Mouse (Mus musculus): ENCODE measurements around the gene Snd1.
A peak's percentile ranks its signal among the peaks of the same experiment; 100 is the strongest.
"Not testable (repeated sequence)": the region's sequence is repeated elsewhere in the genome, so short reads cannot be mapped to it uniquely, and the experiment has no call there.

Gene Snd1

DNA sequence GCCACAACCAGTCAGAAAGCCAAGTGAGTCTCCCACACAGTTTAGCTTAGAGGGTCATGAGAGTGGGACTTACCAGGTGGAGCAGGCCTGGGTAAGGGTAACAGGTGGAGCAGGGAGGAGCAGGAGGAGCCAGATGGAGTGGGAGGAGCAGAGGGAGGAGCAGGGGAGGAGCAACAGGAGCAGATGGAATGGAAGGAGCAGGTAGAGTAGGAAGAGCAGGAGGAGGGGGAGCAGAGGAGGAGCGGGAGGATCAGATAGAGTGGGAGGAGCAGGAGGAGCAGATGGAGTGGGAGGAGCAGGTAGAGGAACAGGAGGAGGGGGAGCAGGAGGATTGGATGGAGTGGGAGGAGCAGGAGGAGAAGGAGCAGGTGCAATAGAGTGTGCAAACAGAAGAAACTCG lies 427.6 kb downstream of the Snd1 start:
- DNase-seq (ENCODE audit: low read depth, low spot score): no peak

- no peak for DNase-seq (ENCODE audit: low read depth, low spot score)
Observed at GRCm38 (mm10) chr6:28904417-28904816, 429.5 kb downstream of the Snd1 start.

DNA sequence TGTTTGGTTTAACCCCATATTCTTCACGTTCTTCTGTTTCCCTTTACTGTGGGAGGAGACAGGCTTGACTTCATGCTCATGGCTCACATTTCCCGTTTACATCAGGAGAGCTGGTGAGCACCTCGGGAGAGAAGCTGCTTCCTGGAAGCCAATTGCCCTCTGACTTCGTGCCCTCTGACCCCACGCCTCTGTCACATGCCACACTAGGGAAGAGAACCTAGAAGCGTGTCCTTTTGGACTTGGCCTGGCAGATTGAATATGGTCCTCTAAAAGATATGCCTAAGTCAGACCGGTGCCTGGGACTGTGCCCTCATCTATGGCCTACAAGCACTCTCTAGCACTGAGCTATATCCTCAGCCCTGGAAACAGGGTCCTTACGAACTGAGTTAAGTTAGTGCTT lies 430.4 kb downstream of the Snd1 start:
- no peak for DNase-seq (ENCODE audit: low read depth, low spot score)

- DNase-seq (ENCODE audit: low read depth, low spot score): no peak
Observed at GRCm38 (mm10) chr6:28909866-28910265, 434.9 kb downstream of the Snd1 start.

GRCm38 (mm10) chr6:28914981-28915380 lies 440.0 kb downstream of the Snd1 start:
- no peak for DNase-seq (ENCODE audit: low read depth, low spot score)

- no peak for DNase-seq (ENCODE audit: low read depth, low spot score)
Observed at GRCm38 (mm10) chr6:28916630-28917029, 441.7 kb downstream of the Snd1 start.

DNA sequence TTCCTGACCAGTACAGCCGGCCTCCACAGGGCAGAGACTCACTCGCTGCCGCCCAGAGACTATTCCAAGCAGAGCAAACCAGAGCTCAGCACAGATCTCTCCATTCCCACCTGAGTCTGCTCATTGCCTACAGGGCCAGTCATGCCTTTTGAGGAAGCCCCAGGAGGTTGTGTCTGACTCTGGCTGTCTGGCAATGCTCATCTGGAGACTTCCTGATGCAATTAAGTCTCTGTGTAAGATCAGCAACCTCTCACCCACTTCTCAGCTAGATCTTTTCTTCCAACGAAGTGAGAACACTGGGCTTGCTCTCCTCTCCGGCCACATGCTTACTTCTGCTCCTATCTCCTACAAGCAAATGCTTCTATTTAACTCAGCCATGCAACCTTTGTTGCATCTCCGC lies 444.4 kb downstream of the Snd1 start:
- no peak for DNase-seq (ENCODE audit: low read depth, low spot score)

- no peak for DNase-seq (ENCODE audit: low read depth, low spot score)
Observed at GRCm38 (mm10) chr6:28922371-28922770, 447.4 kb downstream of the Snd1 start.

- DNase-seq (ENCODE audit: low read depth, low spot score): no peak
Observed at GRCm38 (mm10) chr6:28923091-28923824, 448.3 kb downstream of the Snd1 start.

- no peak for DNase-seq (ENCODE audit: low read depth, low spot score)
Observed at GRCm38 (mm10) chr6:28923837-28924236, 448.9 kb downstream of the Snd1 start.

- not testable (repeated sequence) for DNase-seq (ENCODE audit: low read depth, low spot score)
Observed at GRCm38 (mm10) chr6:28927987-28928386, 453.0 kb downstream of the Snd1 start.

GRCm38 (mm10) chr6:28929169-28929803 lies 454.3 kb downstream of the Snd1 start:
- DNase-seq (ENCODE audit: low read depth, low spot score): peak; percentile 29

- DNase-seq (ENCODE audit: low read depth, low spot score): no peak
Observed at GRCm38 (mm10) chr6:28931234-28931633, 456.3 kb downstream of the Snd1 start.

DNA sequence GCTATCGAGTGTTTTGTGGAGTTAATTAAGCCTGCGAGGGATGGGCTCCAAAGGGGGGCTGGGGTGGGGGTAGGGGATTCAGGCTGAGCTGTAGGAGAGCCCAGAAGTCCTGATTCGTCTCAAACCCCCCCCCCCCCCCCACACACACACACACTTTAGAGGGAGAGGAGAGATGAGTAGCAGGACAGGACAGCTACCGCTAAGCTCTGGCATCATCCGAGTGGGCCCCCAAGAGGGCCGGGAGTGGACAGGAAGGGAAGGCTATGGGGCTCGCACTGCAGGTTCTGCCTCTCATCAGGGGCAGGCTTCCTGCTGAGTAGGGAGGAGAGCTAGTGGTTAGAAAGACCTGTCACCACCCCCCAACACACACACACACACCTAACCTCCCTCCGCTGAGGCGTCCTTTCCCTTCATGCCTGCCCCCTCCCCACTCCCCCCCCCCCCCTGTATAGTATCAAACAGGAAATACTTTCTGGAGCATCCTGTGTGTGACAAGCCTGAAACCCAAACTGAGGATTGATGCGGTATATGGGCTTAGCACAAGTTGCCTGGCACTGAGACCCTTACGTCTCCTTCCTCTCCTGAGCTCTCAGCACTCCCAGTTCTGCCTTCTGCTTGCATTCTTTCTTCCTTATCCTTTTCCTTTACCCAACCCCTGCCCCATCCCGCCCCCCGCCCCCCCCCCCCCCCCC lies 456.8 kb downstream of the Snd1 start:
- no peak for DNase-seq (ENCODE audit: low read depth, low spot score)

- DNase-seq (ENCODE audit: low read depth, low spot score): no peak
Observed at GRCm38 (mm10) chr6:28932328-28932937, 457.5 kb downstream of the Snd1 start.

DNA sequence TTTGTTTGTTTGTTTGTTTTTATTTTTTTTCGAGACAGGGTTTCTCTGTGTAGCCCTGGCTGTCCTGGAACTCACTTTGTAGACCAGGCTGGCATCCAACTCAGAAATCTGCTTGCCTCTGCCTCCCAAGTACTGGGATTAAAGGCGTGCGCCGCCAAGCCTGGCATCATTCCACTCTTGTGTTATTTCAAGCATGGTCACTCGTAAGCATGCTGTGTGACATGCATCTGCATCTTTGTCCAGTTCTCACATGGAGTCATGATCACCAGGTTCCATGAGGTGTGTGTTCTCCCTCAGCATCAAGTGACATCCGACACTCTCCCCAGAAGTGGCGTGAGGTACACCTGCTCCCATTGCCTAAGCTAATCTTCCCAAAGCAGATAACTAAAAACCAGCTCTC lies 460.8 kb downstream of the Snd1 start:
- DNase-seq (ENCODE audit: low read depth, low spot score): no peak

DNA sequence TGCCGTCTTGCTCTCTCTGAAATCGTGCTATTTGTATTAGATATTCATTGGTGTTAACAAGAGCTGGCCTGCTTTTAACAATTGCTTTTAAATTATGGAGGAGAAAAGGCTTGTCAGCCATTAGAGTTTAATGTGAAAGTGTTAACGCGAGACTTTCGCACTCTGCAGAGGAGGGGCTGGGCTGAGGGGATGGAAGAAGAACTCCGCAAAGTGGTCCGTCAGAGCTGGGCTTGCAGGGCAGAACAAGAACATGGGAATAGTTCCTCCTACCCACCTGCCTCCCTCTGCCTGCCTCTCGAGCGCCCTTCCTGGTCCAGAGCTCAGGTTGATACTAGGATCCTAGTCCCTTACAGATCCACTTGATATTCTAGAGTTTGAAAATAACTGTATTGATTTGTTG lies 472.3 kb downstream of the Snd1 start:
- no peak for DNase-seq (ENCODE audit: low read depth, low spot score)

DNA sequence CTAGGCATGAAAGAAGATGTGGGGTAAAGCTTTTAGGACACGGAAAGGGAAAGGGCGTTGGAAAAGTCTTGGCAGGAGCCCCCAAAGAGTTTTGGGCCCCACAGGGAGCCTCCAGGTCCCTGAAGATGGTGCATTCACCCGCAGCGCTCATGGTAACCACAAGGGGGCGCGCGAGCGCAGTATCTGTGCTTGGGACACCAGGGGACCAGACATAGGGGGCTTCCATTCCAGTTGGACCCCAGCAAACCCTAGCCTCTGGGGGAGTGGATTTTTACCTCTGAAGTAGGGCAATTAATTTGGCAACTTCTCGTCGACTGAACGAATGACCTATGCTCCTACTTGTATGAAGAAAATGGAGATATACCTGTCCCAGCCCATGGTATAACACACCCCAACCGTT lies 474.3 kb downstream of the Snd1 start:
- peak; percentile 26 for DNase-seq (ENCODE audit: low read depth, low spot score)

DNA sequence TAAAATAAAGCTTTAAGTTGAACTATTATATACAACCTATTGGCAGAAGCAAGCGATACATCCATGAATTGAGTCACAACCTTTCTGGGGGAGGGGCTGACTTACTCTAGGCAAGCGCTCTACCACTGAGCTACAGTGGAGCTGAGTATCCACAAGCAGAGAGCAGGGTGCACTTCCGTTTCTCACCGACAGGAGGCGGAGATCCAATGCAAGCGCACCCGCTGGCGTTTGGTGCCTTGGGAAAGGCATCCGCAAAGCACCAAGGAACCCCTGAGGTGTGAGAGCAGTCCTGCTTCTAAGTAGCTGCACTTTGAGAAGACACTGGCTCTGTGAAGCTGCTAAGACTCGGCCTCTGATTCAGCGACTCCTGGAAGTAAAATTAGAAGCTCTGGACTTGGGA lies 480.6 kb downstream of the Snd1 start:
- DNase-seq (ENCODE audit: low read depth, low spot score): peak; percentile 12

DNA sequence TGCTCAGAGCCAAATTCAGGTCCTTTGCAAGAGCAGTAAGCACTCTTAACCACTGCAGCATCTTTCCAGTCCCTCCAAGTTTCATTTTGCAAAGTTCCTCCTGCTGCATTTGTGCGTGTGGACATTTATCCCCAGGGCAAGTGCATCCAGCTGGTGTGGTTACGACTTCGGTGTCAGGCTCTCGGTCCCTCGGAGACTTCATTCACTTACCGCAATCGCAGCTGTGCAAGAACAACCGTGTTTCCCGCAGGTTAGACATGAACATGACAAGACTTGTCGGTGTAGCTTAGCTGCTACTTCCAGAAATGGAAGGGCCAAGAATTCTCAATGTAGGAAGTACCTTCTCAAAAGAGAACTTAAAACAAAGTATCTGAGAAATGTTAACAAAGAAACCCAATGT lies 482.5 kb downstream of the Snd1 start:
- no peak for DNase-seq (ENCODE audit: low read depth, low spot score)

- DNase-seq (ENCODE audit: low read depth, low spot score): no peak
Observed at GRCm38 (mm10) chr6:28963178-28963577, 488.2 kb downstream of the Snd1 start.

DNA sequence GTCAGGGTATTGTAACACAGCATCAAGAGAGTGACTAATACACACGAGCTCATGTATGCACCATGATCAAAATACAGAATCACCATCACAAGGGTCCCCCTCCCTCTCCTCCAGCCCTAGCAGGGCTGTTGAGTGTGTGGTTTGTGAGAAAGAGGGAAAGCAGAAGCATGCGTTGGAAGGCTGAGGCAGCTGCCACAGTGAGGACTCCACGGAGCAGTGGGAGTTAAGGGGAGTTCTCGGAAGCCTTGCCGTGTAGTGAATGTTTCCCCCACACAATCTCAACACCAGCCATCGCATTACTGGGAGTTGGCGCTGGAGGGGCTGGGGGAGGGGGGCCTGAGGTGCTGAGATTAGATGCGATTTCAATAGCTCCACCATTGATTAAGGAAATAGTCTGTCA lies 490.3 kb downstream of the Snd1 start:
- DNase-seq (ENCODE audit: low read depth, low spot score): no peak
